Mouse (Mus musculus): ENCODE data around the gene Mgat4c.
"Not testable (repeated sequence)": the region's sequence is repeated elsewhere in the genome, so short reads cannot be mapped to it uniquely, and the experiment has no call there.

Mgat4c gene

DNA sequence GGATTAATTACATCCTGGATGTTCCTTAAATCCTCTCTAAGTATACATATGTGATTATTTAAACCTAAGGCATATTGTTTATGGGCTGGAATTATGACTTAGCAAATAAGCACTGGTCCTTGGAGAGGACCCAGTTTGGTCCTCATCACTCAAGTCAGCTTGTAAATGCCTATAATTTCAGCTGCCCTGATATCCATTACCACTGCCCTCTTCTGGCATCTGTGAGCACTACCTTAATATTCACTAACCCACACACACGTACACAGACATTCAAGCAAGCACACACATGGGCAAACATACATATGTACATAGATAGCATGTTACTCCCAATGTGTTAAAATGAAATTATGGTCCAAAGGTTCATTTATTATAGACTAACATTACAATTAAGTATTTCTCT is 474.6 kb downstream of the Mgat4c start:
- no peak for DNase-seq

DNA sequence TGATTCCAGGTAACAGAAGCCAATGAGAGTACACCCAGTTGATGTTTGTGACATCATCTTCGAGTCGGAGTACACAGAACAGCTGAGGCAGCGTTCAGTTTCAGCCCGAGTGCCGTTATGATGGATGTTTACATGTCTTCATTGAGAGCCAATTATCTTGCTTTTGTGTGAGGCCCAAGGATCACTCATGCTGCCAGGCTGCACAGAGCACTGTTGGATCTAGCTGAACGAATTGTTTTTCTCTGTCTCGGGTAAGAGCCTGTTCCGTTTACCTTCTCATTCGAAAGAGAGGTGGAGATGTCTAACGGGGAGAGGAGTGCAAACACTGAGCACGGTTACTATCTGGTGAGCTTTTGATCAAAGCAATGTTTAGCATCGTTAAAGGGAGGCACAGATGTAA is 477.5 kb downstream of the Mgat4c start:
- no peak for DNase-seq

DNA sequence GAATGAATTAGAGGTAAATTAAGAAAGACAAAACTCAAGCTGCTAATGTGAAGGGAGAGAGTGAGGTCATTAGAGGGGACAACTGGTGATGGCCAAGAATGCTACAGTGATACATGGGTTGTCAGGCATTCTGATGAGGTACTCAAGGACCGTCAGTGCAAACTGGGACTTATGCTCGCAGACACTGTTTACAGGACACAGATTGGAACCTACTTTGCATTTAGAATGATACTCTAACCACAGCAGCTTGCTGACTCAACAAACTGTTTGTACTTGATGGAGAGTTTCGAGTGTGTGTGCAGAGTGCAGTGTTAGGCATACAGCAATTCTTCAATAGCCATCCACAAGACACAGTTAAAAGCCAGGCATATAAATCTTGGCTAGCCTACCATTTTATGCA is 503.4 kb downstream of the Mgat4c start:
- no peak for DNase-seq

DNA sequence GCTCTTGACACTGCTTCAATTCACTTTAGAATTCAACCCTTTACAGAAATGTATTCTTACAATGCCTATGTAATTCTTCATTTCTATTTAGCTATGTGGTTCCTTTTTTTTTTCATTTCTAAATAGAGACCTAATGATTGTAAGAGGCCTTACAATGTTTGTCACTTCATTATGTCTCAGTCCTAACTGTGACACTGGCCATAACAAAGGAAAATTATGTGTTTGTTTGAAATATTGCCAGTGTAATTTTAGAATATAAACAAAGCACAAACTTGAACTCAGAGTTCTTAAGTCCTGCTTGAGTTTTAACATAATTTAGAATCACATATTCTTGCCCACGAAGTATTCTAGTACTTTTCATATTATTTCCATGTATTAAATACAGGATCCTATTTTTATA is 510.4 kb downstream of the Mgat4c start:
- DNase-seq, result no peak

DNA sequence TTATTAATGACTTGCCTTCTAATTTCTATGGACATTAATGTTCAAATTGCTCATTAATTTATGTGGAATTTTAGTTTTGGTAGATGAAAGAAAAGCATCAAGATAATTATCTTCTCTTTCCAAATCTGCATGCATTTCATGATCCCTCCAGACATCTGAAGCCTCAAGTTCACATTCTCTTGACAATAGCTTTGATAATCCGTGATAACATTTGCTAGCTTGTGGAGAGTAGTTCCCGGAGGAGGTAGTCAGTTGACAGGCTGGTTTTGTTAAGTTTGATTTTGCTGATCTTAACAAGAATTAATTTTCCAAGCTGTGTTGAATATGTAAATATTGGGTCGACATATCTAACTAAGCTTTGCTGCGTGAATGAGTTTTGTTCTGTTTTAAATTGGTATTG is 515.6 kb downstream of the Mgat4c start:
- DNase-seq, result no peak

DNA sequence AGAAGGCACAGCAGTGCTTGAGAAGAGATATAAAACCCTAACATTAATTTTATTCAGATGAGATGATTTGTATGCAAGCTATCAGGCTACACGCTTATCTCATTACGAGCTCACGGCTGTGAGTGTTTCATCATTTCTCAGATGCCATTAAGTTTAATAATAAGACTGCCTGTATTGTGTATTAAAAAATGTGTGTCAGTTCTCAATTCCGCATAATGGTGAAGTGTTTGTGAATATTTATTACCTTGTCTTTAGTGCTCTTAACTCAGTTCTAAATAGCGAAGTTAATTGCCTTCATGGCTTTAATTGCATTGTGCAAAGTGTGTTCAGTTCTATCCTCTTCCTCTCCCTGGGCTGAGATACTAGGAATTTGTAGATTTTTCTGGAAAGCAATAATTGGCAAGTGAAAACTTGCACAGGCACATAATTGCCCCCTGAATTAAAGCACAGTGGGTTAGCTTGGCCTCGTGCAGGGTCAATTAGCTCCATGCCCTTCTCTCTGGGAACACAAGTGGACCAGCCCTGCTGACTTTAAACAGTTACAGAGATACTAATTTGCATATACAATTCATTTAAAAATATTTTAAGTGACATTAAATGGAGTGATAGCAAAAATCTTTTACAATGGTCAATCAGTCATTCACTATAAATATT is 557.4 kb downstream of the Mgat4c start:
- no peak for DNase-seq

DNA sequence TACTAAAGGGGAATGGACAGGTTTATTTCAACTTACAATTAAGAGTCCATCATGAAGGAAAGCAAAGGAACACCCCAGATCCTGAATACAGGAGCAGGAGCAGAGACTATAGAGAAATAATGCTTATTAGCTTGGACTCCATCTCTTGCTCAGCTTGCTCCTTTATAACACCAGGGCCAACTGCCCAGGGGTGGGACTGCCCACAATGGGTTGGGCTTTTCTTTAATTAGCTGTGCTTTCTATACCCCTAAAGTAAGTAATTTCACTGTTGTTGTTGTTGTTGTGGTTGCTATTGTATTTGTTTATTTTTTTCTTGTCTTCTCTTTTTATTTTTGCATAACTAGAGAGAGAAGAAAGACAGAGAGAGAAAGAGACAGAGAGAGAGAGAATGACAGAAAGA is 562.6 kb downstream of the Mgat4c start:
- DNase-seq, result no peak

DNA sequence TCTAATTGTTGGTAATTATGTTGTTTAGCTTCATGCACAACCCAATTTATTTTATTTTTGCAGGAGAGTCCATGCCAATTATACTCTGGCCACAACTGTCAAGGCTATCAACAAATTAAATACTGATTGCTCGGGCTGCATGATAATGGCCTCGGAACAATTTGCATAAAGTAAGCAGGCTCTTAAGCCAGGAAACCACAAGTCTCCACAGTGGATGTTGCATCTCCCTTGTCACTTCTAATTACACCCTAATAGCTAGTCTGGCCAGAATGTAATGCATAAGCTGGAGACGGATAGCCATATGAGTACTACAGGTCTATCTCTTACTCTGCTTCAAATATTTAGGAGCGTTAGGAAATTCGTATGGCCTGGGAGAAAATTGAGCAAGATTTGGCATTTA is 563.3 kb downstream of the Mgat4c start:
- DNase-seq, result no peak

DNA sequence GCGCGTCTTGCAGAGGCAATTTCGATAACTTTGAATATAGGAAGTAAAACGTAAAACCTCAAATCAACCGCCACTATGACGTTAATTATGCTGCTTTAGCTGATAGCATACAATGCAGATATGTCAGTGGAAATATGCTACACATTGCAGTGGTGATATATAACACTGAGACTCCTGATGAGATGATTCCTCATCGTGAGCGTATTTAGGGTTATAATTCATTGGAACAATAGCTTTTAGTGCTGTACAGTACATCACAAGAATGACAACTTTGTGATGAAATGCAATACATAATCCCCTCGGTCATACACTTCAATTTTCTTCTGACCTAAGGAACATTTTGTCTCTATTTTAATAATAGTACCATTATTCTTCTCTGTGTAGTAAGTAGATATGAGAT is 564.0 kb downstream of the Mgat4c start:
- DNase-seq, result no peak

DNA sequence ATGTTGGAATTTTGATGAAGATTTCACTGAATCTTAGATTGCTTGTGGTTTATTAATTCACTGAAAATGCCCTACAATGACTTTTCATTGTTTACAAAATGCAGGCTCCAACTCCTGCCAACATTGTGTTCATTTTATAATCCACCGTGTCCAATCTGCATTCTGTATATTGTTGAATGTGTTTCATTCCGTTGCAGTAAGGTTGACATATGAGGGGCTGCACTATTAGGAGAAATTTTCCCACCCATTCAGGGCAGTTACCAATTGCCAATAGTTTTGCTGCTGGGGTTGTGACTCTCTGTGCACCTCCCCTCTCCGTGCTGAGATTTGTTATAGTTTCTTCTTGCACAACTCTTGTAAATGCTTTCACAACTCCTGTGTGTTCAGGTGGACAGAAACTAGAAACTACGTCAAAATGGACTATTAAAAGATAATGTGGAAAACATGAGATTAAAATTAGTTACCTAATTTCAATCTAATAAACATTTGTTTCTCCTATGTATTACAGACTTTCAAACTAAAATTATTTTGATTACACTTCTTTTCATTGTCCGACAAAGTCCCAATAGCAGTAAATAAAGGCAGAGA is 627.7 kb downstream of the Mgat4c start:
- no peak for DNase-seq

DNA sequence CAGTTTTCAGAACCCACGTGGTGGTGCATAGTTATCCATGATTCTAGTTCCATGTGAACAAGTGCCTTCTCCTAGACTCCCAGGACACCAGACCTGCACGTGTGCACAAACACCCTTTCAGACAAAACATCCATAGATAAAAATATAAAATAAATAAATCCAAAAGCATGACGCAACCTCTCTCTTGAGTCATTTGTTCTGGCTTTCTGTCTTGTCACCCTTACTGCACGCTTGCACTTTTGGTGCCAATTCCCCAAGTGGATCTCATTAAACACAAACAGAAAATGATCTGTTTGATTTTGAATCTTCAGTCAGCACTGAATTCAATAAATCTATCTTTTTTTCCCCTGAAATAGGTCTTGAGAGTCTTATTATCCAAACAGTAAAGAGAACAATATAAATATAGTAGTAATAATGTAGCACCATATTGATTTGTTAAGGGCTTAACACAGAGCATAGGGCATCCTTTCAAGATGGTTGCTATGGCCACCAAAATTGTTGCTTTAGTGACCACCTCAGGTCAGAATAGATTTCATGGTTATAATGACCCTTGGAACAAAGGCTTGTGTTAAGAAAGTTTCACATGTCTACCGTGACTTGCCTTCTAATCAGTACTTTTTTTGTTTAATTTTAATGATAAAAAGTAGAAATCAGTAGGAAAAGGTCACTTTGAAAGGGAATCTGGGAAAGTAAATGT is 684.5 kb downstream of the Mgat4c start:
- DNase-seq, result no peak

DNA sequence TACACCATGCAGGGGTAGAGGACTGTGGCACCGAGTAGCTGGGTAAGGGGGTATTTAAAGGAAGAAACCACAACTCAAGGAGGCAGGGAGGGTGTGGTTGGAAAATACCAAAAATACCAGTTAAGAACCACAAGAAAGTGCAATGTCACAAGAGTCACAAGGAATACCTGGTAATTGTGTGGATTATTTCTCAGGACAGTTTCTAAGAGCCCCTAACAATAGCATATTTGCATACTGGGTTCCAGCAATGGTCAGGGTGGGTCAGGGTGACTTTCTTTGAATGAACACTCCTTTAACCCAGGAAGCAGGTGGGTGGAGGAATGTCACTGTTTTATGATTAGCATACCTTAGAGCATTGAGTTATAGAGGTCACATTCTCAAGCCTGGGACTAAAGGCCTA is 689.3 kb downstream of the Mgat4c start:
- no peak for DNase-seq

DNA sequence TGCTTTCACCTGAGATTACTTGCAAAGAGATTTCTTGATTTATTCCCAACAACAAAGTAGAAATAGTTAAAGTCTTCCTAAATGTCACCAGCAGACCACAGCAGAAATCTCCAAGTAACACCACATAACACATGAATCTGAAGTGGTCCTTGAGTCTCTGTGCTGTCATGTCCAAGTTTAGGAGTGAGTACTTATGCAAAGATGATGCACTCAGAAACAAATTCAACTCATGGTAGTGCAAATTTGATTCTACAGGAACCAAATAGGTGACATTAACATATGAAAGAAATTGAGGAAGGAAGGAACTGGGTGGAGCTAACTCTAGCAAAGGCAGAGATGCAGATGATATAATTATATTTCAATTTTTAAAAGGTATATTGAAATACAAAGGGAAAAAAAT is 690.8 kb downstream of the Mgat4c start:
- no peak for DNase-seq

DNA sequence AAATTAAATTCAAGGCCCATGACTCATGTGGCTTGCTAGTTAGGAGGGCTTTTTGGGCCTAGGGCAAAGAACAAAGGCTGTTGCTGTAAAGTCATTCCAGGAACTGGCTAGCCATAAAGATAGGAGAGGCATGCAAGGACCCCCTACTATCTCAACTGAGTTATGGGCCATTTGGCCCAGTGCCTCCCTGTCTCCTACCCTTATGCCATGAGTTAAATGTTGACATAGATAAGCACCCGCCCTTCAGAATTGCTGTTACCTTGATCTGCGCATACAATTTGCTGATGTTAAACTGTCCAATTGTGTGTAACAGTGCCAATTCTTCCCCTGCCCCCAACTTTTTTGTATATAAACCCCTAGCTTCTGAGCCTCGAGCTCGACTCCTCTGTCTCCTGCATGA is 692.8 kb downstream of the Mgat4c start:
- DNase-seq, result no peak

DNA sequence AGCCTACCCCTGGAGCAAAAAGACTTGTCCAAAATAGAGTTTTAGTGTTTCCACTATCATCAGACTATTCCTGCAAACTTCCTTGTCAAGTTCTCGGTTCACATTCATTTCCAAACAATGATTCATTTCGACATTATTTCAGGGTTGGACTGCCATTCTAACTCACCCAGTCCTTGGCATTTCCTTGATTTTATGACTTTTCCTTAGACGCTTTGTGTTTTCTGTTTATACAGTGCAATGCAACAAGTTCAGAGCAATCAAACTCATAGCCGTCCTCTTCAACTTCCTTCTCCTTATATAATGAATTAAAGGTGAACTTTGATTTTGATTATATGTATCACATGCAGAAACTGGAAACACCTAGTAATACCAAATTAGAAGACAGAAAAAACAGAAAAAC is 696.1 kb downstream of the Mgat4c start:
- DNase-seq, result no peak

DNA sequence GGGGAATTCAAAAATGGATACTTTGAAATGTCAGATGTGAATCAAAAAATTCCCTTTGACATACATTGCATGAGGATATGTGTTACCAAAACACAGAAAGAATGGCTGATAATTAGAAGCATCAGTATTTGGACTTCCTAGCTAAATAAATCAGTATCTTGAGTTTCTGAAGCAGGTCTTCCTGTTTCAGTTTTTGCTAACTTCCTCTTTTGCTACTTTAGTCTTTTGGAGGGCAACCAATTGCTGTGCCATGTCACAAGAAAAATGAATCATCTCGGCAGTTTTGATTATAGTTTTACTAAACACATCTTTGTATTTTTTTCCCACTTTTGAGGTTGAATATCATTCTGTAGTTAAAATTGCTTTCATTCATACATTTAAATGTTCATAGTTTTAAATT is 707.9 kb downstream of the Mgat4c start:
- DNase-seq, result no peak

DNA sequence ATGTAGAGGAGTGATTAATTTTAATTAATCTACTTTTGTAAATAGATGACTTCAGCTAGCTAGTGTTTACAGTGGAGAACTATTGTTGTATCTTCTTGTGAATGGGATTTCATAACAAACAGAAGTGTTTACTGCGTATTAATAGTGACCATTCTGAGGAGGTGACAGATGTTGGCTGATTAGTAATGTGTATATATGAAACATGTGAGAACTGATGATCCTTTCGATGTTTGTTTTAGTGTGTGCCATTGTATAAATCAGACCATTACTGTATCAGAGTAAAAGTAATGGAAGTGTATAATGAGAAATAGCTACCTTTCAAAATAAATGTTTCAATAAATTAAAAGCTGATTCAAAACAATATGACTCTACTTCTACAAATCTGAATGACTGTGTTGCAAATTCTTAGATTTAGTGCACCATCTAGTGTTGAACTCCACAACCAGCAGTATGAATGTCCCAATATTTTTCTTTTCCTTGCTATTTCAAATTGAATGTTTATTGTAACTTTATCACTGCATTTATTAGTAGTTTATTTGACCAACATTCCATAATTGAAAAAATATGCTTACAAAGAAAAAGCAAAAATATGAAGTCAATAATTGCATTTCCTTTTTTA is 736.5 kb downstream of the Mgat4c start:
- no peak for DNase-seq

DNA sequence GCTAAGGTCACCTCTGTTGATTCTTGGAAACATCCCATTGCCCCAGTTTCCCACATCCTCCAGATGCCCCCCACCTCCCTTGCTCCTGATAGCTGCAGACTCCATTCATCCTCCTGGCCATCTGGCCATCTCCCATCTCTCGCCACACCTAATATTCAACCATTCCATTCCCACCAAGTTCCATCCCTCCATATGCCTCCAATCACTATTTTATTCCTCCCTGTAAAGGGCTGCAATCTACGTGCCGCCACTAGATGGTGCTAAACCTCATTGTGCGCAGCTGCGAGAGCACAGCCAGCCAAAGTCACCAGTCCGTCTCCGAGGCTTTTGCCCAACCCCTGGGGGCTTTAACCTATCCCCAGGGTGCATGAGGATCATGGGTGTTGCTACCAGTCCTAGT is 753.8 kb downstream of the Mgat4c start:
- peak; percentile 7 for DNase-seq

DNA sequence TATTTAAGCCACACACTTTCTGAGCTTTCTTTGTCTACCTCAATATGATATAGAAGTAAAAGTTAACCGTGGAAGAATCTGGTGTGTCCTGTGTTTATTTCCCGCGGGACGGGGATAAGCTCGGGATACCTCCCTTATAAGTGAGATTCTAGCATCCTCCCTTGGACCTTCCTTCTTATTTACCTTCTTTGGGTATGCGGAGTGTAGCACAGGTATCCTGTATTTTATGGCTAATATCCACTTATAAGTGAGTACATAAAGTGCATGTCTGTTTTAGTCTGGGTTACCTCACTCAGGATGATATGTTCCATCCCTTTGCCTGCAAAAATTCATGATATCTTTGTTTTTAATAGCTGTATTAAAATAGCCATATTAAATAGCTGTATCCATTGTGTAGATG is 754.2 kb downstream of the Mgat4c start:
- not testable (repeated sequence) for DNase-seq

Measured in thymus, postnatal 25 days (tissue).